Mouse (Mus musculus) kidney, adult 2 months (tissue): ENCODE results near the gene Pde6g. TPM values are rescaled to one million over a fixed set of nuclear protein-coding genes. Genes with fewer than 3 reads are reported as not detected.
"Not testable (repeated sequence)": the region's sequence is repeated elsewhere in the genome, so short reads cannot be mapped to it uniquely, and the experiment has no call there.

Source experiments
- DNase-seq: peaks from one replicate; pipeline ENCODE4 v3.0.0; 2021
- H3K27ac ChIP-seq: fragments of 200-500 bp; 2 replicates; pipeline ENCODE4 v1.5.1; 2012; ENCODE audit warnings: low read depth, low read length, control low read depth, inconsistent platforms; ENCODE audit not compliant: insufficient read depth
- H3K27me3 ChIP-seq: fragments of 200-500 bp; replicated peaks from 2 replicates; pipeline ENCODE4 v1.6.1; 2012; ENCODE audit warnings: mild to moderate bottlenecking, moderate library complexity, low read length, inconsistent platforms; ENCODE audit not compliant: control insufficient read depth, insufficient read depth
- H3K36me3 ChIP-seq: fragments of 200-500 bp; 2 replicates; pipeline ENCODE4 v1.6.1; 2012; ENCODE audit warnings: mild to moderate bottlenecking, moderate library complexity, low read length, inconsistent platforms; ENCODE audit not compliant: control insufficient read depth, insufficient read depth
- H3K4me1 ChIP-seq: fragments of 200-500 bp; 2 replicates; pipeline ENCODE4 v1.6.1; 2011; ENCODE audit warnings: low read length; ENCODE audit not compliant: control insufficient read depth, insufficient read depth
- H3K4me3 ChIP-seq: fragments of 200-500 bp; 2 replicates; pipeline ENCODE4 v1.5.1; 2011; ENCODE audit warnings: mild to moderate bottlenecking, low read depth, low read length, control low read depth; ENCODE audit not compliant: insufficient read depth
- CTCF ChIP-seq: fragments of 200-500 bp; conservative IDR thresholded peaks from 2 replicates; pipeline ENCODE4 v1.5.1; 2011; ENCODE audit warnings: low read depth, mild to moderate bottlenecking, control low read depth, low read length, moderate library complexity, mixed read lengths; ENCODE audit not compliant: insufficient read depth, insufficient read length
- POLR2A ChIP-seq: fragments of 200-500 bp; IDR thresholded peaks from one replicate; pipeline ENCODE4 v1.6.1; 2011; ENCODE audit warnings: low read depth, low read length, control low read depth
- WGBS: fragments of 180-500 bp; shearing (Covaris S2); methylation state at CpG from one replicate; pipeline ENCODE4 v1.1.7; 2018; 5-methylcytosine and 5-hydroxymethylcytosine counted together
- polyA plus RNA-seq: library from polyadenylated mRNA; depleted of rRNA; stranded (reverse); fragments of >200 nt; gene quantifications from 2 replicates; pipeline ENCODE4 v1.2.3, GENCODE M21; 2012

The Pde6g gene
- polyA plus RNA-seq, 1 experiment: 1.8 TPM

DNA sequence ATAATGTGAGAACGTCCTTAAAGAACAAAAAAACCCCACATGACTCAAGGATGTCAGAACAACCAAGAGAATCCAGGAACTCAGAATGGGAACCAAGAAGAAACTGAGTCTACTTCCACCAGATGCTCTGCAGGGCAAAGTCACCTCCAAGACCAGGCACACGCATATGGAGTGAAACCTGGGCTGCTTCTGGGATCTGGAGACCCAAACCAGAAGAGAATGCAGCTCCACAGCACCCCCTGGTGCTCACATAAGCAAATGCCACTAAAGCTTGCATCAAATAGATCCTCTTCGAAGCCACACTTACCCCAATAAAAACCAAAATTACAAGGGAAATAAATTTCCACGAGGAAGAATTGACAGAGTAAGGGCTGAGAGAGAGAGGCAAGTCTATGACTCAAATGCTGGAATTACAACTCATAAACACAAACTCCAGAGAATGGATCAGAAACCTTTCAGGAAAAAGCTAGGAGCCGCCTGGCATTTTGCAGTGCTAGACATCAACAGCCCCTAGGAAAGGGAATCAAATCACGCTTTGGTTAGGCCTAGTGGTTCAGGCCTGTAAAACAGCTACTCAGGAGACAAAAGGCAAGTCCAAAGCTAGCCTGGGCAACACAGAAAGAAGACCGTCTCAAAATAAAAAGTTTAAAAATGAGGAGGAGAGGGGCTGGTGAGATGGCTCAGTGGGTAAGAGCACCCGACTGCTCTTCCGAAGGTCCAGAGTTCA lies 29.6 kb downstream of the Pde6g start:
- TF ChIP-seq CTCF: peak; percentile 73
- TF ChIP-seq POLR2A: no peak
- Histone ChIP-seq H3K27ac (no peak overlapping the region), H3K4me1 (no peaks in the 10 kb centered on the region; the same call in 1 of the 2 replicates), H3K4me3 (no peak overlapping the region), H3K36me3 (peaks cover 12% of the 10 kb centered on the region), H3K27me3 (no peaks in the 10 kb centered on the region)
- WGBS: 51% methylated on average over 9 of the region's 9 CpGs
- DNase-seq: peak; percentile 68

GRCm38 (mm10) chr11:120422651-120423568 lies 30.4 kb downstream of the Pde6g start:
- Histone ChIP-seq H3K4me3 (no peak overlapping the region), H3K36me3 (peaks cover 9% of the 10 kb centered on the region), H3K4me1 (no peaks in the 10 kb centered on the region; the same call in 1 of the 2 replicates), H3K27me3 (no peaks in the 10 kb centered on the region), H3K27ac (0 out of 2 replicates have a peak overlapping the region, but pooled peaks have one; percentile 3)
- TF ChIP-seq POLR2A (no peak), CTCF (no peak)
- 43% methylated on average over 13 of the region's 13 CpGs for WGBS
- no peak for DNase-seq

DNA sequence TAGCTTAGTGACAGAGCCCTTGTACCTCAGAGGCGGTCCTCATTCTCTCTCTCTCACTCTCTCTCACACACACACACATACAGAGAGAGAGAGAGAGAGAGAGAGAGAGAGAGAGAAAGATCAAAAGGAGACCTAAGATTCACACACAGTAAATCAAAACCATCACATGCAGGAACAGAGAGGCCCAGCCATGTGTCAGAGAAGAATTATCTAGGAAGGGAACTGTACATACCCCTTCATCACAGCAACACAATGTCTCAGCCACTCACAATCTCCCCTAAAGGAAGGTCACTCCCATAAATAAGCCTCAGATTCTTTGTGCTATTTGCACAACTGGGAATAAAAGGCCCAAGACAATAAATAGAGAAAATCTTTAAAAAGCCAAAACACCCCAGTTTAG lies 34.7 kb downstream of the Pde6g start:
- no peak for DNase-seq
- peaks cover 3% of the 10 kb centered on the region; the same call in 1 of the 2 replicates for H3K36me3 ChIP-seq
- H3K27ac ChIP-seq: no peak overlapping the region
- no peak for TF ChIP-seq CTCF
- no peak for TF ChIP-seq POLR2A
- 92% methylated on average over 1 of the region's 1 CpGs for WGBS
- H3K4me1 ChIP-seq: no peaks in the 10 kb centered on the region
- no peaks in the 10 kb centered on the region for H3K27me3 ChIP-seq
- H3K4me3 ChIP-seq: no peak overlapping the region

GRCm38 (mm10) chr11:120417852-120418251 lies 35.4 kb downstream of the Pde6g start:
- TF ChIP-seq CTCF (no peak), POLR2A (no peak)
- Histone ChIP-seq H3K36me3 (peaks cover 3% of the 10 kb centered on the region; the same call in 1 of the 2 replicates), H3K4me1 (no peaks in the 10 kb centered on the region), H3K4me3 (no peak overlapping the region), H3K27ac (no peak overlapping the region), H3K27me3 (no peaks in the 10 kb centered on the region)
- no peak for DNase-seq
- 89% methylated on average over 7 of the region's 7 CpGs for WGBS

DNA sequence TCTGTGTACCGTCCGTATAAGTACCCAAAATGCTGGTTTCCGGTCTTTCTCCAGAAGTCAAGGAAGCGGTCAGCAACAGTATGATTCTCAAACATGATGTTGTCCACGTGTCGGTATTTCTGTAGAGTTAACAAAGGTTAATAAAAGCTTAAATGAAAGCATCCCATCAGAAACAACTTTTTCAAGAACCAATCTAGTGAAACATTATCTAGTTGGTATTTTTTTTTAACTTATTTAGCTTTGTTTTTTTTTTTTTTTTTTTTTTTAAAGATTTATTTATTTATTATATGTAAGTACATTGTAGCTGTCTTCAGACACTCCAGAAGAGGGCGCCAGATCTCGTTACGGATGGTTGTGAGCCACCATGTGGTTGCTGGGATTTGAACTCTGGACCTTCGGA lies 39.7 kb downstream of the Pde6g start:
- 93% methylated on average over 7 of the region's 10 CpGs for WGBS
- not testable (repeated sequence) for H3K36me3 ChIP-seq

DNA sequence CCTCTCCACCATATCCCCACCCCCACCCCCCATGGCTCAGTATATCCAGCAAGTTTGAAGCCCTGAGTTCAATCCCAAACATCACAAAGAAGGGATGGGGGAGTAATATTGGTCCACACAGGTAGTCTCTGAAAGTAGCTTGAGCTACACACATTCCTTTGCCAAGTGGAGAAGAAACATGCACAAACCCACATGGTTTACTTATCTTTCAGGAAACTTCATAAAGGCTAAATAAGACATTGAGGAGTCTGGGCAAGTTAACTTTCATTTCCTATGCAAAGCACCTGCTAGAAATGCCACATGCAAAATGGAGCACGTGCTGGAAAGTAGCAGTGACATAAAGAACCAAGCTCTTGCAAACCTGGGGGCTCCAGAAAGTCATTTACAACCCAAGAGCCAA lies 46.9 kb downstream of the Pde6g start:
- peaks cover 10% of the 10 kb centered on the region for H3K36me3 ChIP-seq
- no peak overlapping the region for H3K27ac ChIP-seq
- 92% methylated on average over 1 of the region's 1 CpGs for WGBS
- TF ChIP-seq CTCF (no peak), POLR2A (no peak)
- no peak overlapping the region for H3K4me3 ChIP-seq
- H3K4me1 ChIP-seq: no peaks in the 10 kb centered on the region
- DNase-seq: no peak
- H3K27me3 ChIP-seq: no peaks in the 10 kb centered on the region

More for the DNA sequence above, 39.7 kb downstream of the Pde6g start:
- H3K4me3 ChIP-seq, DNase-seq, H3K27me3 ChIP-seq, H3K27ac ChIP-seq, H3K4me1 ChIP-seq: not testable (repeated sequence)

DNA sequence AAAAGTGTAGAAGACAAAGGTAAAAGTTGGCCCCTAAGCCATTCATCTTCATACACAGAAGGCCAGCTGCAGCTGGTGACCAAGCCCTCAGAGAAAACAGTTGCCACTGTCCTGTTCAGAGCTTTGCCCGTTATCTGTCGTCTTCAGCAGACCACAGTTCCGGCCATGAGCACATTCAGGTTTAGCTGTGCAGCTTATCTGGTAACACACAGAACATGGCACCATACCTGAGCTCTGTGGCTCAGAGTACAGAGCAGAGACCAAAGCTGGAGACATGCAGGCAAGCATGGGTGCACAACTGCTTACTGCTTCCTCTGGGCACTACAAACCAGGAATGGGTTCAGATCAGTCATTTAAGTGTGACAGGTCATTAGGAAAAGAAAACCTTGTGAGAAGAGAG lies 47.4 kb downstream of the Pde6g start:
- DNase-seq: no peak
- H3K36me3 ChIP-seq: peaks cover 10% of the 10 kb centered on the region
- no peak overlapping the region for H3K4me3 ChIP-seq
- H3K4me1 ChIP-seq: no peaks in the 10 kb centered on the region
- 94% methylated on average over 3 of the region's 3 CpGs for WGBS
- no peak overlapping the region for H3K27ac ChIP-seq
- H3K27me3 ChIP-seq: no peaks in the 10 kb centered on the region
- TF ChIP-seq POLR2A (no peak), CTCF (no peak)
